Mouse (Mus musculus): ENCODE measurements at regions not wholly inside any gene's neighbourhood (a gene's known extent, or its start where the extent isn't known, plus 50 kb on each side); places are given as distances from the start of the nearest gene placed in this dataset.
A peak's percentile ranks its signal among the peaks of the same experiment; 100 is the strongest.

DNA sequence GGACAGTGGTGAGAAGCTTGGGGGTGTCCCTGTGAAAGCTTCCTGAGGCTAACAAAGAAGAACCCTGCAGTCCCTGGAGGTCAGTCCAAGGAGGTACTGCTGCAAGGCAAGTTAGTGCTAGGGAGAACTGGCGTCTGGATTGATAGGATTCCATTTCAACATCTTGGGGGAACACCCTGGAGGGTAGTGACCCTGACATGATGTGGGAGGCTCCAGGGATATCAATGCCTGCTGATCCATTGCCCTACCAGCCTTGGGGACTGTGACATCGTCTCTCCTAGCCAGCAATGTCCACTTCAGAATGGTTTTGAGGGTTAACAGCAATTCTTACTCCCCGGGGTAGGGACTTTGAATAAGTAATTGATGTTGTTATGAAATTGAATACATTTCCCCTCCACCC lies 280.1 kb downstream of the Maf start:
- no peak for DNase-seq

DNA sequence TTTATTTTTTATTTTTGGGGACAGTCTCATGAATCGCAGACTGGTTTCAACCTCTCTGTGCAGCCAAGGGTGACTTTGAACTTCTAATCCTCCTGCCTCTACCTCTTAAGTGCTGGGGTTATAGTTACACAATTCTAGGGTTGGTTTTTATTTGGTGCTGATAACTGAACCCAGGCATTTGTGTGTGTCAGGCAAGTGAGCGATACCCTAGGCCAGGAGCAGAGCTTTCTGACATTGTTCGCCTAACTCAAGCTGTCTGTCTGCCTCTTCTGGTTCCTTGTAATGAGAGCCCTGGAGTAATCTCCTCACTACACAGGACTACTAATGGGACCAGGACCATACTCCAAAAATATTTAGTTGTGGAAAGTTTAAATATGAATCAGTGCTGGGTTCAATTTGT lies 281.1 kb downstream of the Maf start:
- no peak for DNase-seq

DNA sequence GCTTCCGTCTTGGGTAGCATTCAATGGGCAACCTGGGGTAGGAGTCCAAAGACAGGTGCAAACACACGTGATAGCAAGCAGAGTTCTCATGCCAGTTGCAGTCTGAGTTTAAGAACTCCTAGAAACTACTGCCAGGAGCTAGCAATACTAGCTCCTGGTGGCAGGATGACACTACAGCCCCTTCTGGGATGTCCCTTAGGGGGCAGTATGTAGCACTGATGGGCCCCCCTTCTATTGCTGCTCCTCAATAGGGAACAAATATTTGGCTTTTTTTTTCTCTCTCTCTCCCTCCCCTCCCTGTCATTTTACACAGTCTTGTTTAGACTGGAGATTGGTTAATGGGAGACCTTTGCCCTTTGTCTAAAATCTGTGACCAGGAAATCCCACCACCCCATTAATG lies 282.2 kb downstream of the Maf start:
- no peak for DNase-seq

DNA sequence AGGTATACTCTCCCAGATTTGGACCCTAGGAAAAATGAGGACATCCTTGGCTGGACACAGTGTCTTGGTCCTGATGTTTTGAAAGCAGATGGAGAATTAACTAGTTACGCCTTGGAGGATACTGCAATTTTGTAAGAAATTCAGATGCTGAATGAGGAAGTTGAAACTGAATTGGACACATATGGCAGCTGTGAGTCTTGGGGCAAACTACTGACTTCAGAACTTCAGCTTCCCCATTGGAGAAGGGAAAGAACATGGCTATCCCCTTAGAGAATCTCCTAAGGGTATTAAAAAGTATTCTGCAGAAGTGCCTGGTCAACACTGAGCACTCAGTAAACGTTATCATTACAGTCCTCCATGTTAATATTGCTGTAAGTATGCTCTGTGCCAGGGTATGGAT lies 283.9 kb downstream of the Maf start:
- DNase-seq: no peak

DNA sequence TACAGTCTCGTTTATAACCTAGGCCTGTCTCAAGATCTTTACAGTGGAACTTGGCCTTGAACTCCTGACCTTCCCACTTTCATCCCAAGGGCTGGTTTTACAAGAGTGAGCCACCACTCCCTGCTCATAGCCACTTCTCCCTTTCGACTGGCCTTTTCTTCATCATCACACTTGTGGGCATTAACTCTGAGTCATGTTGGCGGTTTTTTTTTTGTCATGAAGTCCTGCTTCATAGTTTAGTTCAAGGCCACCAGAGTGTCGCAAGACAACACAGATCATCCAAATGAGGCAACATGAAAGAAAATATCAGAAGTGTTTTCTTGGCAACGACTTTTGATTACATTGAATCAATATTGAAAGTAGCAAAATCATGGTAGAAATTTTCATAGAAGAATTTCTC lies 284.5 kb downstream of the Maf start:
- no peak for DNase-seq

DNA sequence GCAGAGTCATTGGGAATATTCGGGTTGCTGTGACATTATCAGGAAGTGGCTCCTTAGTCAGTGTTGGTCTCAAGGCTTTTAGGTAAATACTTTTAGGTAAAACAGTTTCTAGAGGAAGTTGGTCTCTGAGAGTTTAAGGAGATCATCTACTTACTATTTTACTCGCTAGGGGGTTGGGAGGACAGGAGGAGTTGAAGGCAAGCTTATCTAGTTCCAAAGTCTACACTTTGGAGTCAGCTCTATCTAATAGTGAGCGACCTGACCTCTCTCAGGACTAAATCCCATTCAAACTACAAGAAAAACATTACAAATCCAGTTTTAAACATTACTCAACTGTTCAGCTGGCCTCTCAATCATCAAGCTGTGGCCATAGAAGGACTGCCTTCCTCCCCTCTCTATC lies 287.1 kb downstream of the Maf start:
- no peak for DNase-seq

DNA sequence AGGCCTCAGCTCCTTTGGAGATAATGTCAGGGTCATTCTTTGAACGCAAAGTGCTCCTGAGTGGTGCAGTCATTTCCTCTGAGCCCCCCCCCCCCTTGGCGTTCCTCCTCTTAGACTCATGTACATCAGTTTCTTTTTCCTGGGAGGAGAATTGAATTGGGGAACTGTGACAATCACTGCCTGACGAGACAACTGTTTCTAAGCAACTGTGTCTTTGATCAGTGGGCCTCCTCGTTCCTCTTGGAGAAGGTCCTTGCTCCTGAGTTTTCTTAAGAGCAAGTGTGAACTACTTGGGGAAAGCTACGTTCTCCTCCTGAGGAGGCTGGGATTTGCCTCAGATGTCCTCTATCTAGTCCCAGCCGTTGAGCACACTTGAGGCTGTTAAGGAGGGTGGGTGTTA lies 287.5 kb downstream of the Maf start:
- DNase-seq: no peak

DNA sequence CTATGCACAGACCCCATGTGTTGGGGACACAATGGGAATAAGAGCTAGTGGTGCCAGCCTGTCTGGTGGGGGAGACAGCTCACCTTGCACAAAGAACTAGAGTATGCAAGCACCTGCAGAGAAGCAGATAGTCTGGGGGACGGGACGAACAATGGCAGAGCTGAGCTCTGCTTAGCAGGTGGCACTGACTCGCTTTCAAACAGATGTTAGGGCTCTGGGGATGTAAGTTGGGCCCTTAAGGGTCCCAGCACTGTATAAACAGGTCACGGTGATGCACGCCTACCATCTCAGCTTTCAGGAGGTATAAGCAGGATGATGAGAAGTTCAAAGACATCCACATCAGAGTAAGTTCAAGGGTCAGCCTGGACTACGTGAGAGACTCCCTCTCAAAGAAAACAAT lies 289.5 kb downstream of the Maf start:
- peak; percentile 34 to 62 for DNase-seq

DNA sequence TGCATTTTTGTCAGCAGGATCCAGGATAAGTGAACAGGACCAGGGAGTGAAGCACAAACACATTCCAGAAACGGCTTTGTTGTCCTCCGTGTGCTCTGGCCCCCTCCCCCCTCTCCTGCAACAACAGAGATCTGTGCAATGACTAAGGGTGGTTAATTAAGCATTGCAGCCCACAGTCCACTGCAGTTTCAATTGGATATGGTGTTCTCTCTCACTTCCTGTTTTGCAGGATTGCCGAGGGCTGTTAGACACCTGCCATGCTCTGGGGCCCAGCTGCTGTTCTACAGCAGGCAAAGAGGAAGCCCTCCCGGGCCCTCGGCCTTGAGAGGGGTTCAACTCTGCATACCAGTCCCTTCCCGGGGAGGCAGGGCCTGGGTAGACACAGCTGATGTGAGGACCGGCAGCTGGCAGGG lies 293.5 kb downstream of the Maf start:
- DNase-seq: peak; percentile 78 to 90

DNA sequence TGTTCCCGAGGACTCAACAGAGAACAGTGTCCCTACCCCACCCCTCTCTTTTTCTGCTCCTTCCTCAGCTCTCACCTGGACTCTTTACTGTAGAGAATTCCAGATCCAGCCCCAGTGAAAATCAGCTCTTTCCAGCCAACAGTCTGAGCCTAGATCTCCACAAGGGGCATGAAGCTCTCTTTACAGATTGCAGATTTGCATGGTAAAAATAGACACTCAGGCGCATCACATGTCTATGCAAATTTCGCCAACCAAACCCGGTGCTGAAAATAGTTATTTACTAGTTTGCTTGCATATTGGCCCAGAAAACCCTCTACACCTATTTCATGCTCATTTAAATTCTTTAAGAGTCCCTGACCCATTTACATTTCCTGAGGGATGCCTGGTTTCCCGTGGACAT lies 295.8 kb downstream of the Maf start:
- DNase-seq: no peak

DNA sequence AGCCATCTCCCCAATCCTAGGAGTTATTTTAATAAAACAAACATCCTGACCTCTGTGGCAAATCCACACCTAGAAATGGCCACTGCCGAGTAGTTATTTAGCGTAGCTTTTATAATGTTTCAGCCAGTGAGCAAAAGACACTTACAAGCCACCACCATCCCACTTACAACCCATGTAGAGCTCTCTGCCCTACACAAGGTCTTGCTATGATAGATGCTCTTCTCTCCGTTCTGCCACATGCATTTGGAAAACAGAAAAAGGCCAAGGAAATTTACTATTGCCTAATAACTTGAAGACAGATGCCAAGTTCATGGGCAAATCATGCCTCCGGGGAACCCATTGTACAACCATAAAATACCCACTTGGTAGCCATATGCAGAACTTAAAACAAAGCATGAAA lies 296.5 kb downstream of the Maf start:
- no peak for DNase-seq

DNA sequence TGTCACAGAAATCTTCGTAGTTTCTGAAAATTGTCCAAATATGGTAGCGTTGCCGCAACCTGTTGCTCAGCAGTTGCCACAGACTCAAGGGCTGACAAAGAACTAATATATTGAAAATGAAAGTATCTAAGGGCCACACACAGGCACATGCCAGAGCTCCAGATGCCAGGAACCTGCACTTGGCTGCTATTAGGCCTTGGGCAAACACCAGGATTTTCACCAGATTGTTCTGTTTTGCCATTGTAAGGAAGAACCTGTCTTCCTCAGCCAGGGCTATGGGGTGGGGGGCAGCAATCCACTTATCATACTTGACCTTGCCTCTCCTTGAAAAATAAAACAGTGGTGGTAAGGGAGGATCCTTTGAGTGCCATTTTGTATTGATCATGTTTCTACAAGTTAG lies 297.4 kb downstream of the Maf start:
- no peak for DNase-seq

DNA sequence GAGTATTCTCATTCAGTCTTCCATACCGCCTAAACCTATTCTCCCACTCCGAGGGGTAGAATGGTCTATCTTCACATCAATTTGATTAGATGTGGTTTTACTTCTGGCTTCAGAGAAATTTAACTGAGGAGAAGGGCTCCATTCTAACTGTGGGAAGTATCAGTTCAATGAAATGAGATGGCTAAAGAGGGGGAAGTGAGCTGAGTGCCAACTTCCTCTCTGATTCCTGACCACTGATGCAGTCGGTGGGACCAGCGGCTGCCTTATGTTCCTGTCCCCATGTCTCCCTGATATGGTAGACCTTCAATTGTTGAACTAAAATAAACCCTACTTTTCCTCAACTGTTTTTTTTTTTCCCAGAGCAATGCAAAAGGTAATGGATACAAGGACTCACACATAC lies 300.1 kb downstream of the Maf start:
- DNase-seq: no peak

DNA sequence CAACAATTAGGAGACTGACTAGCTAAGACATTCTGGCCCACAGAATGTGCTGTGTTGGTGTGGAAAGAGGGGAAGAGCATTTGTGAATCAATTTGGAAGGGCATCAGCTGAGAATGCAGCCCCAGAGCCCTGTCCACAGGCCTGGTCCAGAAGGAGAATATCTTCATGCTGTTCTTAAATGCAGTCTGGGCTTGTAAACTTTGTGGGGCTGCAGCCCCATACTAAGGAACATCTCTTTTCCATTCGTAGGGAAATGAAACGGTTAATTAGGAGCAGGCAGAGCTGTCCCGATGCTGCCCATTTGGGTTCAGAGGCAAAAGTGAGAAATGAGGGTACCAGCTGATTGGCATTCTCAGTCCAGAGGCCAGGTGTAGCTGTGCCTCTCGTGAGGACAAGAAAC lies 304.0 kb downstream of the Maf start:
- DNase-seq: no peak

DNA sequence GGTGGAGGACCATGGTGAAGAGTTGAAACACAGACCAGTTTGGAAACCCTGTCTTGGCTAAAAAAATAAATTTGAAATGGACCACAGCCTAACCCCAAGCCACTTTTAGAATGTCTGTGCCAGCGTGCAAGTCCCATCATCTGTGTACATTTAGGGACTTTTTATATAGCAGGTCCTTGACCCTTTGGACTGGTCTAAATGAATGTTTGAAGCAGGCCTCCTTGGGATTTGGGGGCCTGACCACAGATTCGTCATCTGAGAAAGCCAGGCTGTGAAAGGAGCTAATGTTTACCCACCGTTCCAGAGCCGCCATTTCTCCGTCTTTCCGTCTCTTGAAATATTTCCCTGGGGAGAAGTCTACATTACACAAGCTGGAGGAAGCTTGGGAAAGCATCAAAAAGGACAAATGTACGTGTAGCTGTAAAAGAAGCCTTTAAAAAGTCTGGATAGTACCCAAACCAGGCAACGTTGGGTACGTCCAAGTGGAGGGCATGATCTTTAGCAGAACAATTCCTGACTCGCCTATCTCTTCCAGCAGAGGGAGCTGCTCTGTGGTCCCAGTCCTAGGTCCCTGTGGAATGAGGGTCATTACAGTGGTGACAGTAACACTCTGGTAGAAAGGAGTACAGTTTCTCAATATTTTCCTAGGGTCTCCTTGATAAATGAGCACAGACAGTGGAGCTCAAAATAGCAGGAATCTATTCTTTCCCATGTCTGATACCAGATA lies 305.0 kb downstream of the Maf start:
- DNase-seq: no peak

All from thymus, postnatal 36 days (tissue).